Mouse (Mus musculus) liver, postnatal 0 days (tissue): ENCODE data around the gene L3hypdh.
"Not testable (repeated sequence)": the region's sequence is repeated elsewhere in the genome, so short reads cannot be mapped to it uniquely, and the experiment has no call there.

ENCODE experiments used
- CTCF ChIP-seq: sonication (generic); IDR thresholded peaks from 2 replicates; pipeline ENCODE4 v1.5.1; 2016; ENCODE audit warnings: antibody characterized with exemption, low read depth
- EP300 ChIP-seq: IDR thresholded peaks from 2 replicates; pipeline ENCODE4 v1.6.1; 2016; ENCODE audit warnings: antibody characterized with exemption, low read depth, mild to moderate bottlenecking

DNA sequence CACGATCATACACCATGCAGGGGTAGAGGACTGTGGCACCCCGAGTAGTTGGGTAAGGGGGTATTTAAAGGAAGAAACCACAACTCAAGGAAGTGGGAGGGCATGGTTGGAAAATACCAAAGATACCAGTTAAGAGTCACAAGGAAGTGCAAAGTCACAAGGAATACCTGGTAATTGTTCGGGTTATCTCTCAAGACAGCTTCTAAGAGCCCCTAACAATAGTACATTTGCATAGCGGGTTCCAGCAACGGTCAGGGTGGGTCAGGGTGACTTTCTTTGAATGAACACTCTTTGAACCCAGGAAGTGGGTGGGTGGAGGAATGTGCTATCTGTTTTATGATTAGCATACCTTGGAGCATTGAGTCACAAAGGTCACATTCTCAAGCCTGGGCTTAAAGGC, 35.1 kb downstream of the L3hypdh start:
- TF ChIP-seq EP300, CTCF: not testable (repeated sequence)
